Mouse (Mus musculus) myocyte (in vitro differentiated cells): Measurements from ENCODE around the gene Xrcc5.

Source experiments
- E2F4 ChIP-seq: IDR thresholded peaks from one replicate; pipeline ENCODE4 v1.6.1; 2011; ENCODE audit warnings: mild to moderate bottlenecking, control low read depth, moderate library complexity; ENCODE audit not compliant: insufficient read depth
- MAX ChIP-seq: IDR thresholded peaks from one replicate; pipeline ENCODE4 v1.6.1; 2011; ENCODE audit warnings: low read depth, mild to moderate bottlenecking, control low read depth
- POLR2A ChIP-seq: IDR thresholded peaks from one replicate; pipeline ENCODE4 v1.6.1; 2011; ENCODE audit warnings: low read depth, mild to moderate bottlenecking, control low read depth, moderate library complexity; ENCODE audit not compliant: insufficient read length
- TCF12 ChIP-seq: IDR thresholded peaks from one replicate; pipeline ENCODE4 v1.6.1; 2011; ENCODE audit warnings: mild to moderate bottlenecking, control low read depth; ENCODE audit not compliant: poor library complexity, insufficient read depth, severe bottlenecking

DNA sequence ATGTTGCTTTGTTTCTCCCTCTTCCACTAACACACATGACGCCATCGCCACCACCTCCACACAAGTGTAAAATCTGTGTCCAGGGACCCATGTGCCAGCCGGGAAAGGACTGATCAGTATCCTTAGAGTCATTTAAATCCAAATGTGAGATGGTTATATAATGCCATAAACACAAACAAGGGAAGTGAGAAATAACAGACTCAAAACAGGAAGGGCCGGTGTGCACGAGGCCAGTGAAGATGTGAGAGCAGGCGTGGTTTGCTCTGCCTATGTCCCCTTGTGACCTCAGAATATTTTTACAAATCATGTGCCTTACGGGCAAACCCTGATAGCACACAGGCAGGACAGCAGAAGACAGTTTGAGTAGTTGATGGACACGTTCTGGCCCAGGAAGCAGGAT is 106.0 kb downstream of the Xrcc5 start:
- TF ChIP-seq POLR2A, result no peak
- no peak for TF ChIP-seq E2F4
- TF ChIP-seq MAX, result no peak
- TF ChIP-seq TCF12, result no peak
